Mouse (Mus musculus): Measurements from ENCODE around the gene Elmo3. TPM values are rescaled to one million over a fixed set of nuclear protein-coding genes. Genes with fewer than 3 reads are reported as not detected.

Gene Elmo3
- polyA plus RNA-seq (2015; fragmentation: Nextera tagmentation; extraction: Ambion mirVana) = 0.76 and 1.3 TPM in 2 replicates

- Histone ChIP-seq H3K36me3 (ENCODE audit: control insufficient read depth, insufficient read depth) (peaks cover 29% of the 10 kb centered on the region), H3K27ac (ENCODE audit: low read length) (no peak within 1 kb of the TSS), H3K9me3 (ENCODE audit: control insufficient read depth, low read length) (no peaks in the 10 kb centered on the region), H3K4me1 (replicated peaks; ENCODE audit: control insufficient read depth, insufficient read depth, low read length) (peaks cover 8% of the 10 kb centered on the region), H3K4me2 (ENCODE audit: low read length) (peak within 1 kb of the TSS; percentile 31), H3K9ac (replicated peaks; ENCODE audit: low read depth, low read length) (no peak within 1 kb of the TSS), H3K4me3 (replicated peaks; ENCODE audit: low read length) (no peak within 1 kb of the TSS; the same call in 1 of the 2 replicates), H3K27me3 (replicated peaks; ENCODE audit: control insufficient read depth, insufficient read depth, low read length) (no peaks in the 10 kb centered on the region)
- WGBS = 7% methylated on average over 30 of the region's 30 CpGs
- peak; percentile 15; the same call in 1 of the 2 replicates for ATAC-seq
These were observed at the start of gene Elmo3 for GRCm38 (mm10) chr8:105305211-105306145. Gene Elmo3, plus strand, starts transcription at chr8:105305601.

GRCm38 (mm10) chr8:105257318-105258114 is 47.9 kb upstream of the Elmo3 start:
- H3K27me3 ChIP-seq (replicated peaks; ENCODE audit: control insufficient read depth, insufficient read depth, low read length) = peaks cover 51% of the 10 kb centered on the region
- H3K9me3 ChIP-seq (ENCODE audit: control insufficient read depth, low read length) = peaks cover 2% of the 10 kb centered on the region; the same call in 1 of the 2 replicates
- 68% methylated on average over 7 of the region's 7 CpGs for WGBS
- H3K9ac ChIP-seq (replicated peaks; ENCODE audit: low read depth, low read length) = no peak overlapping the region
- H3K4me3 ChIP-seq (replicated peaks; ENCODE audit: low read length) = no peak overlapping the region
- peaks cover 24% of the 10 kb centered on the region for H3K4me1 ChIP-seq (replicated peaks; ENCODE audit: control insufficient read depth, insufficient read depth, low read length)
- H3K27ac ChIP-seq (ENCODE audit: low read length) = no peak overlapping the region
- no peak overlapping the region for H3K4me2 ChIP-seq (ENCODE audit: low read length)
- ATAC-seq = no peak
- H3K36me3 ChIP-seq (ENCODE audit: control insufficient read depth, insufficient read depth) = no peaks in the 10 kb centered on the region

GRCm38 (mm10) chr8:105258911-105259720 is 46.3 kb upstream of the Elmo3 start:
- Histone ChIP-seq H3K4me3 (replicated peaks; ENCODE audit: low read length) (peak overlapping the region; percentile 35), H3K4me2 (ENCODE audit: low read length) (peak overlapping the region; percentile 55), H3K9me3 (ENCODE audit: control insufficient read depth, low read length) (peaks cover 2% of the 10 kb centered on the region; the same call in 1 of the 2 replicates), H3K36me3 (ENCODE audit: control insufficient read depth, insufficient read depth) (no peaks in the 10 kb centered on the region), H3K9ac (replicated peaks; ENCODE audit: low read depth, low read length) (peak overlapping the region; percentile 13; the same call in 1 of the 2 replicates), H3K27ac (ENCODE audit: low read length) (no peak overlapping the region), H3K4me1 (replicated peaks; ENCODE audit: control insufficient read depth, insufficient read depth, low read length) (peaks cover 22% of the 10 kb centered on the region), H3K27me3 (replicated peaks; ENCODE audit: control insufficient read depth, insufficient read depth, low read length) (peaks cover 55% of the 10 kb centered on the region)
- peak; percentile 35 for ATAC-seq
- 1% methylated on average over 55 of the region's 55 CpGs for WGBS

- Histone ChIP-seq H3K9me3 (ENCODE audit: control insufficient read depth, low read length) (peaks cover 2% of the 10 kb centered on the region; the same call in 1 of the 2 replicates), H3K27ac (ENCODE audit: low read length) (no peak overlapping the region), H3K27me3 (replicated peaks; ENCODE audit: control insufficient read depth, insufficient read depth, low read length) (peaks cover 58% of the 10 kb centered on the region), H3K36me3 (ENCODE audit: control insufficient read depth, insufficient read depth) (no peaks in the 10 kb centered on the region), H3K9ac (replicated peaks; ENCODE audit: low read depth, low read length) (0 out of 2 replicates have a peak overlapping the region, but pooled peaks have one; percentile 13), H3K4me1 (replicated peaks; ENCODE audit: control insufficient read depth, insufficient read depth, low read length) (peaks cover 24% of the 10 kb centered on the region), H3K4me2 (ENCODE audit: low read length) (peak overlapping the region; percentile 55), H3K4me3 (replicated peaks; ENCODE audit: low read length) (peak overlapping the region; percentile 35)
- ATAC-seq = peak; percentile 56
- WGBS = 3% methylated on average over 30 of the region's 30 CpGs
These were observed 45.6 kb upstream of the Elmo3 start for GRCm38 (mm10) chr8:105259721-105260320.

GRCm38 (mm10) chr8:105260371-105261099 is 44.9 kb upstream of the Elmo3 start:
- peaks cover 2% of the 10 kb centered on the region; the same call in 1 of the 2 replicates for H3K9me3 ChIP-seq (ENCODE audit: control insufficient read depth, low read length)
- no peak overlapping the region for H3K27ac ChIP-seq (ENCODE audit: low read length)
- peaks cover 24% of the 10 kb centered on the region for H3K4me1 ChIP-seq (replicated peaks; ENCODE audit: control insufficient read depth, insufficient read depth, low read length)
- no peak overlapping the region for H3K4me2 ChIP-seq (ENCODE audit: low read length)
- WGBS = 58% methylated on average over 7 of the region's 7 CpGs
- ATAC-seq = no peak
- H3K36me3 ChIP-seq (ENCODE audit: control insufficient read depth, insufficient read depth) = no peaks in the 10 kb centered on the region
- H3K27me3 ChIP-seq (replicated peaks; ENCODE audit: control insufficient read depth, insufficient read depth, low read length) = peaks cover 60% of the 10 kb centered on the region
- H3K4me3 ChIP-seq (replicated peaks; ENCODE audit: low read length) = no peak overlapping the region
- no peak overlapping the region for H3K9ac ChIP-seq (replicated peaks; ENCODE audit: low read depth, low read length)

GRCm38 (mm10) chr8:105261326-105261980 is 43.9 kb upstream of the Elmo3 start:
- H3K27me3 ChIP-seq (replicated peaks; ENCODE audit: control insufficient read depth, insufficient read depth, low read length) = peaks cover 66% of the 10 kb centered on the region

GRCm38 (mm10) chr8:105263244-105263912 is 42.0 kb upstream of the Elmo3 start:
- Histone ChIP-seq H3K4me3 (replicated peaks; ENCODE audit: low read length) (no peak overlapping the region; the same call in 1 of the 2 replicates), H3K27me3 (replicated peaks; ENCODE audit: control insufficient read depth, insufficient read depth, low read length) (peaks cover 78% of the 10 kb centered on the region), H3K4me1 (replicated peaks; ENCODE audit: control insufficient read depth, insufficient read depth, low read length) (peaks cover 29% of the 10 kb centered on the region), H3K36me3 (ENCODE audit: control insufficient read depth, insufficient read depth) (no peaks in the 10 kb centered on the region), H3K4me2 (ENCODE audit: low read length) (no peak overlapping the region), H3K9ac (replicated peaks; ENCODE audit: low read depth, low read length) (no peak overlapping the region), H3K9me3 (ENCODE audit: control insufficient read depth, low read length) (peaks cover 5% of the 10 kb centered on the region), H3K27ac (ENCODE audit: low read length) (no peak overlapping the region)
- WGBS = 38% methylated on average over 16 of the region's 16 CpGs
- no peak for ATAC-seq

More at GRCm38 (mm10) chr8:105261326-105261980, 43.9 kb upstream of the Elmo3 start:
- no peak overlapping the region for H3K4me3 ChIP-seq (replicated peaks; ENCODE audit: low read length)
- 87% methylated on average over 12 of the region's 12 CpGs for WGBS
- peaks cover 5% of the 10 kb centered on the region for H3K9me3 ChIP-seq (ENCODE audit: control insufficient read depth, low read length)
- H3K9ac ChIP-seq (replicated peaks; ENCODE audit: low read depth, low read length) = no peak overlapping the region
- no peak overlapping the region for H3K27ac ChIP-seq (ENCODE audit: low read length)
- no peak overlapping the region for H3K4me2 ChIP-seq (ENCODE audit: low read length)
- peaks cover 24% of the 10 kb centered on the region for H3K4me1 ChIP-seq (replicated peaks; ENCODE audit: control insufficient read depth, insufficient read depth, low read length)
- no peak for ATAC-seq
- no peaks in the 10 kb centered on the region for H3K36me3 ChIP-seq (ENCODE audit: control insufficient read depth, insufficient read depth)

Data from forebrain, embryonic 16.5 days (tissue).